17 mouse cellular contexts compared by ENCODE assay signal in the genomic region with DNA sequence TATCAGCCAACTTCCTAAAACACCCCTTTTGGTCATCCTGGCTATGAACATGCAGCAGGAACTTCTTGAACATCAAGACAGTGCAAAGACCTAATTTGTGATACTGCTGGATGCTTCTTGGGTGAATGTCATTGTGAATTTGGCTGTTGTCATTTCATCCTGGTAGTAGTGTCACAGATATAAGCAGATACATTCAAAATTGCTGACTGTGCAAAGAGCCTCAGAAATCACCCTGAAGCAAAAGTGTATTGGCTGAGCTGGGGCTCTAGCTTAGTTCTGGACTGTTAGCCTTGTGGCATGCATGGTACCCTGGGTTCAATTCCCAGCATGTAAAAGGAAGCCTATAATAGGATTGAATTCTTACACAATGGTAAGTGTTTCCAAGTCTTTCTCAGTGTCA.
"Had no signal": no experiment of that assay in that cellular context is flagged by ENCODE, and none has a peak within 500 bp of the region (broad histone marks: within the 10 kb centered on the region; RNA-seq: fewer than 3 reads in every experiment).

No protein-coding gene starts in this region.

- H3K27me3 ChIP-seq: neural tube, embryonic 12.5 days; neural tube, embryonic 13.5 days; neural tube, embryonic 15.5 days; stomach, embryonic 15.5 days had no signal

- H3K9me3 ChIP-seq: neural tube, embryonic 12.5 days; neural tube, embryonic 13.5 days; neural tube, embryonic 15.5 days; stomach, embryonic 15.5 days had no signal

- H3K27ac ChIP-seq: neural tube, embryonic 12.5 days; neural tube, embryonic 13.5 days; neural tube, embryonic 15.5 days; stomach, embryonic 15.5 days; stomach, postnatal 0 days had no signal

- H3K9ac ChIP-seq: neural tube, embryonic 12.5 days; neural tube, embryonic 13.5 days; neural tube, embryonic 15.5 days; stomach, embryonic 15.5 days had no signal

- H3K36me3 ChIP-seq: neural tube, embryonic 12.5 days; neural tube, embryonic 13.5 days; neural tube, embryonic 15.5 days; stomach, embryonic 15.5 days had no signal

- H3K4me1 ChIP-seq: neural tube, embryonic 12.5 days; neural tube, embryonic 13.5 days; neural tube, embryonic 15.5 days; stomach, embryonic 15.5 days had no signal

- H3K4me3 ChIP-seq: neural tube, embryonic 12.5 days; neural tube, embryonic 13.5 days; neural tube, embryonic 15.5 days; stomach, embryonic 15.5 days had no signal

- H3K4me2 ChIP-seq: neural tube, embryonic 12.5 days; neural tube, embryonic 13.5 days; neural tube, embryonic 15.5 days; stomach, embryonic 15.5 days had no signal

- DNase-seq: retina, postnatal 1 day; right cerebral cortex, adult 18-20 months; right cerebral cortex, postnatal 14 days; right cerebral cortex, postnatal 25 days; right cerebral cortex, postnatal 4 days; spleen, adult 18-20 months; thymus, adult 18-20 months; thymus, adult 2 months; thymus, postnatal 14 days; thymus, postnatal 25 days; thymus, postnatal 36 days; thymus, postnatal 4 days had no signal
